Comparison of ENCODE assay signal across 10 mouse cellular contexts in genomic region chr6:56850315-56850714, GRCm38 (mm10). TPM values are rescaled to one million over a fixed set of nuclear protein-coding genes. Genes with fewer than 3 reads are reported as not detected.
DNase-seq lines count a peak whose midpoint lies in the region; ATAC-seq and TF ChIP-seq lines count a peak whose summit lies in the region.
"Had no signal": no experiment of that assay in that cellular context is flagged by ENCODE, and none has a peak within 500 bp of the region (broad histone marks: within the 10 kb centered on the region; RNA-seq: fewer than 3 reads in every experiment).

No protein-coding gene starts in this region.

- no peak for DNase-seq in gastrocnemius, adult 2 months
- DNase-seq in gastrocnemius, postnatal 4 days (ENCODE audit: low spot score in 2 of 2) = no peak
- peak; percentile 5 to 20 for DNase-seq in left cerebral cortex, adult 18-20 months (ENCODE audit: low spot score in 2 of 2)
- DNase-seq in left cerebral cortex, postnatal 4 days = no peak
- DNase-seq in A20 (ENCODE audit: low read depth, low spot score) = peak; percentile 4
- DNase-seq in urinary bladder, postnatal 14 days (ENCODE audit: low spot score) = no peak
- DNase-seq in cerebellum, adult 9-10 months = no peak

- peak; percentile 55 for ATAC-seq in granulocyte monocyte progenitor cell, adult 5-6 weeks (replicated peaks; ENCODE audit: poor library complexity, severe bottlenecking)

- intact Hi-C loops in gastrocnemius, adult 2 months (cut with DNase I) = loop anchor here (2.0 kb wide), 1 partner anchor 58 kb away; no protein-coding TSS in a partner anchor
- intact Hi-C loops in left cerebral cortex, postnatal 4 days (cut with DNase I) = no loop called here

- no peak overlapping the region for H3K4me3 ChIP-seq in gastrocnemius, adult 2 months
- H3K4me3 ChIP-seq: neural tube, embryonic 15.5 days; stomach, embryonic 15.5 days had no signal

- peak; percentile 59 for TF ChIP-seq CTCF in gastrocnemius, adult 2 months (IDR thresholded peaks at IDR 0.05)

- H3K27ac ChIP-seq in gastrocnemius, adult 2 months = no peak overlapping the region
- H3K27ac ChIP-seq: neural tube, embryonic 15.5 days; stomach, embryonic 15.5 days had no signal

RNA-seq across cellular contexts. Expression of gene Fkbp9, which starts 18.5 kb away (rescaled TPM):
- 10 to 100 TPM; 48.9 to 60.2 TPM for total RNA-seq in gastrocnemius, adult 2 months (2021)
- total RNA-seq in gastrocnemius, postnatal 4 days (2021) = 100 to 1,000 TPM; 186 to 188 TPM
- total RNA-seq in left cerebral cortex, adult 18-20 months (2021) = 10 to 100 TPM; 26.8 to 31.4 TPM
- total RNA-seq in left cerebral cortex, postnatal 4 days (2021) = 10 to 100 TPM; 33.7 to 34.0 TPM
- total RNA-seq in granulocyte monocyte progenitor cell, adult 5-6 weeks (2014; fragmentation: Nextera tagmentation) = 4.6 and 8.7 TPM in 2 replicates
- total RNA-seq in granulocyte monocyte progenitor cell, adult 5-6 weeks (2017) = 9.2 and 13.7 TPM in 2 replicates

RNA-seq across cellular contexts. Expression of gene Kbtbd2, which starts 52.7 kb away (rescaled TPM):
- total RNA-seq in gastrocnemius, adult 2 months (2021) = 10 to 100 TPM; 20.7 to 26.0 TPM
- 10 to 100 TPM; 33.3 to 33.5 TPM for total RNA-seq in gastrocnemius, postnatal 4 days (2021)
- 10 to 100 TPM; 67.3 to 71.7 TPM for total RNA-seq in left cerebral cortex, adult 18-20 months (2021)
- 10 to 100 TPM; 46.5 to 51.0 TPM for total RNA-seq in left cerebral cortex, postnatal 4 days (2021)
- total RNA-seq in granulocyte monocyte progenitor cell, adult 5-6 weeks (2014; fragmentation: Nextera tagmentation) = 25.0 and 31.4 TPM in 2 replicates
- total RNA-seq in granulocyte monocyte progenitor cell, adult 5-6 weeks (2017) = 25.4 and 34.2 TPM in 2 replicates

Comparison
In these comparisons a context has a peak if more than half of its experiments do, and no peak if none do; other contexts are left out.
1. DNase-seq: peak in left cerebral cortex, adult 18-20 months (2 of 2) and A20 (single experiment); none in gastrocnemius, adult 2 months (single experiment), gastrocnemius, postnatal 4 days (0 of 2), left cerebral cortex, postnatal 4 days (single experiment), urinary bladder, postnatal 14 days (single experiment) and cerebellum, adult 9-10 months (single experiment).